Mouse (Mus musculus) limb, embryonic 14.5 days (tissue): ENCODE results near the gene Syce3. TPM values are rescaled to one million over a fixed set of nuclear protein-coding genes. Genes with fewer than 3 reads are reported as not detected.
A peak's percentile ranks its signal among the peaks of the same experiment; 100 is the strongest.

Experiments used
- ATAC-seq: fragments of 200-750 bp; cut with Nextera tagmentation; 2 replicates; pipeline ENCODE4 v1.8.0; 2017; ENCODE audit warnings: low read depth, moderate number of reproducible peaks, moderate TSS enrichment; ENCODE audit not compliant: low FRiP score
- DNase-seq: peaks from one replicate; pipeline ENCODE4 v3.0.0-alpha.2; 2015; ENCODE audit warnings: low spot score
- H3K27ac ChIP-seq: fragments of 300-500 bp; sonication (generic); replicated peaks from 2 replicates; pipeline ENCODE4 v1.5.1; 2014; ENCODE audit warnings: low read depth, mild to moderate bottlenecking, low read length, moderate library complexity, mixed read lengths
- H3K27me3 ChIP-seq: fragments of 300-500 bp; sonication (generic); 2 replicates; pipeline ENCODE4 v1.6.1; 2014; ENCODE audit warnings: low read length, mixed read lengths; ENCODE audit not compliant: control insufficient read depth, insufficient read depth
- H3K36me3 ChIP-seq: fragments of 300-500 bp; sonication (generic); 2 replicates; pipeline ENCODE4 v1.6.1; 2014; ENCODE audit warnings: mild to moderate bottlenecking, low read length, moderate library complexity, mixed read lengths; ENCODE audit not compliant: control insufficient read depth, insufficient read depth
- H3K4me1 ChIP-seq: fragments of 300-500 bp; sonication (generic); 2 replicates; pipeline ENCODE4 v1.6.1; 2014; ENCODE audit warnings: antibody characterized with exemption, low read length, mixed read lengths; ENCODE audit not compliant: control insufficient read depth, insufficient read depth
- H3K4me2 ChIP-seq: fragments of 300-500 bp; sonication (generic); replicated peaks from 2 replicates; pipeline ENCODE4 v1.6.1; 2014; ENCODE audit warnings: low read depth, mild to moderate bottlenecking, low read length, moderate library complexity; ENCODE audit not compliant: severe bottlenecking
- H3K4me3 ChIP-seq: fragments of 300-500 bp; sonication (generic); replicated peaks from 2 replicates; pipeline ENCODE4 v1.5.1; 2014; ENCODE audit warnings: low read length
- H3K9ac ChIP-seq: fragments of 300-500 bp; sonication (generic); 2 replicates; pipeline ENCODE4 v1.6.1; 2014; ENCODE audit warnings: mild to moderate bottlenecking, low read depth, low read length, moderate library complexity; ENCODE audit not compliant: severe bottlenecking
- H3K9me3 ChIP-seq: fragments of 300-500 bp; sonication (generic); 2 replicates; pipeline ENCODE4 v1.6.1; 2016; ENCODE audit warnings: low read length; ENCODE audit not compliant: control insufficient read depth
- POLR2A ChIP-seq: fragments of 200-500 bp; IDR thresholded peaks from 2 replicates; pipeline ENCODE4 v1.8.0; 2012; ENCODE audit warnings: inconsistent platforms, mild to moderate bottlenecking, moderate library complexity, borderline replicate concordance; ENCODE audit not compliant: insufficient read depth, insufficient read length; ENCODE audit errors: extremely low read depth
- WGBS: fragments of 180-500 bp; shearing (Covaris S2); extraction: QIAGEN DNeasy Blood & Tissue Kit; methylation state at CpG from one replicate; pipeline ENCODE4 v1.1.7; 2014; 5-methylcytosine and 5-hydroxymethylcytosine counted together
- polyA plus RNA-seq, 2 experiments: library from polyadenylated mRNA; depleted of rRNA in 1 of 2; stranded (reverse) in 1 of 2; unstranded in 1 of 2; fragments of >200 nt; fragmentation: Nextera tagmentation in 1 of 2; extraction: Ambion mirVana in 1 of 2; gene quantifications; 2 replicates each; pipeline versions ENCODE4 v1.2.1 to v1.2.3; 2012 to 2014

Gene Syce3
- polyA plus RNA-seq (2012; rRNA removed), result not detected in 2 replicates
- polyA plus RNA-seq (2014; fragmentation: Nextera tagmentation; extraction: Ambion mirVana), result not detected in 2 replicates

- 82% methylated on average over 21 of the region's 24 CpGs for WGBS
- H3K9ac ChIP-seq, result no peak within 1 kb of the TSS
- no peaks in the 10 kb centered on the region for H3K4me1 ChIP-seq
- H3K36me3 ChIP-seq, result no peaks in the 10 kb centered on the region
- H3K9me3 ChIP-seq, result no peaks in the 10 kb centered on the region
- H3K4me3 ChIP-seq, result no peak within 1 kb of the TSS
- no peaks in the 10 kb centered on the region for H3K27me3 ChIP-seq
- no peak within 1 kb of the TSS for H3K4me2 ChIP-seq
- DNase-seq, result no peak
- no peak within 1 kb of the TSS for H3K27ac ChIP-seq
- no peak for TF ChIP-seq POLR2A
- no peak for ATAC-seq
Observed at GRCm38 (mm10) chr15:89410118-89410517, at the start of gene Syce3. Gene Syce3, minus strand, starts transcription at chr15:89410503.

- H3K4me3 ChIP-seq, result no peak overlapping the region
- 83% methylated on average over 7 of the region's 7 CpGs for WGBS
- no peak for ATAC-seq
- no peaks in the 10 kb centered on the region for H3K4me1 ChIP-seq
- H3K27me3 ChIP-seq, result no peaks in the 10 kb centered on the region; the same call in 1 of the 2 replicates
- no peaks in the 10 kb centered on the region for H3K9me3 ChIP-seq
- DNase-seq, result no peak
- H3K27ac ChIP-seq, result no peak overlapping the region
- no peak for TF ChIP-seq POLR2A
- no peaks in the 10 kb centered on the region for H3K36me3 ChIP-seq
- H3K4me2 ChIP-seq, result no peak overlapping the region
- no peak overlapping the region for H3K9ac ChIP-seq
Observed at GRCm38 (mm10) chr15:89459821-89460220, 49.5 kb upstream of the Syce3 start.

- H3K27me3 ChIP-seq, result peaks cover 6% of the 10 kb centered on the region
- no peak overlapping the region for H3K4me2 ChIP-seq
- 95% methylated on average over 15 of the region's 15 CpGs for WGBS
- TF ChIP-seq POLR2A, result no peak
- H3K36me3 ChIP-seq, result no peaks in the 10 kb centered on the region
- DNase-seq, result no peak
- H3K9ac ChIP-seq, result no peak overlapping the region
- no peak overlapping the region for H3K4me3 ChIP-seq
- peaks cover under 1% of the 10 kb centered on the region; the same call in 1 of the 2 replicates for H3K4me1 ChIP-seq
- no peaks in the 10 kb centered on the region for H3K9me3 ChIP-seq
- H3K27ac ChIP-seq, result no peak overlapping the region
- ATAC-seq, result no peak
Observed at GRCm38 (mm10) chr15:89458942-89459341, 48.6 kb upstream of the Syce3 start.

- ATAC-seq (no peak), DNase-seq (no peak)
- Histone ChIP-seq H3K9ac (no peak overlapping the region), H3K4me3 (no peak overlapping the region), H3K4me1 (peaks cover 4% of the 10 kb centered on the region; the same call in 1 of the 2 replicates), H3K9me3 (no peaks in the 10 kb centered on the region), H3K4me2 (no peak overlapping the region), H3K27me3 (peaks cover 12% of the 10 kb centered on the region), H3K27ac (no peak overlapping the region), H3K36me3 (no peaks in the 10 kb centered on the region)
- no peak for TF ChIP-seq POLR2A
- 73% methylated on average over 6 of the region's 6 CpGs for WGBS
Observed at GRCm38 (mm10) chr15:89455642-89456041, 45.3 kb upstream of the Syce3 start.

- no peak for DNase-seq
- H3K9ac ChIP-seq, result no peak overlapping the region
- H3K4me1 ChIP-seq, result peaks cover 4% of the 10 kb centered on the region; the same call in 1 of the 2 replicates
- TF ChIP-seq POLR2A, result no peak
- H3K4me3 ChIP-seq, result peak overlapping the region; percentile 47; the same call in 1 of the 2 replicates
- no peak for ATAC-seq
- no peaks in the 10 kb centered on the region for H3K36me3 ChIP-seq
- peaks cover 12% of the 10 kb centered on the region for H3K27me3 ChIP-seq
- no peaks in the 10 kb centered on the region for H3K9me3 ChIP-seq
- no peak overlapping the region for H3K27ac ChIP-seq
- 25% methylated on average over 5 of the region's 6 CpGs for WGBS
- H3K4me2 ChIP-seq, result no peak overlapping the region
Observed at GRCm38 (mm10) chr15:89454857-89455256, 44.6 kb upstream of the Syce3 start.
